Mouse (Mus musculus) ES-E14 (cell line): ENCODE measurements at regions not wholly inside any gene's neighbourhood (a gene's known extent, or its start where the extent isn't known, plus 50 kb on each side); places are given as distances from the start of the nearest gene placed in this dataset.

Experiments used
- DNase-seq: peaks from one replicate; pipeline ENCODE4 v3.0.0-alpha.2; 2013; ENCODE audit warnings: low read depth, low spot score
- H3K27ac ChIP-seq: 2 replicates; pipeline ENCODE4 v1.5.1; 2012; ENCODE audit warnings: low read depth, mild to moderate bottlenecking, low read length, moderate library complexity, mixed read lengths; ENCODE audit not compliant: poor library complexity, insufficient read depth, severe bottlenecking
- H3K36me3 ChIP-seq: 2 replicates; pipeline ENCODE4 v1.6.1; 2012; ENCODE audit warnings: mild to moderate bottlenecking, low read length, moderate library complexity, mixed read lengths; ENCODE audit not compliant: control insufficient read depth, poor library complexity, insufficient read depth, severe bottlenecking
- H3K4me1 ChIP-seq, 2 experiments: fragments of 150-350 bp in 1 of 2; sonication (generic) in 1 of 2; 2 replicates each; pipeline ENCODE4 v1.6.1; 2012; ENCODE audit warnings: low read length in 2 of 2, mild to moderate bottlenecking in 1 of 2, mixed read lengths in 1 of 2; ENCODE audit not compliant: control insufficient read depth in 2 of 2, insufficient read depth in 2 of 2, poor library complexity in 1 of 2
- H3K4me3 ChIP-seq, 2 experiments: fragments of 150-350 bp in 1 of 2; sonication (generic) in 1 of 2; 2 replicates each; pipeline ENCODE4 v1.5.1; 2012; ENCODE audit warnings: low read length in 2 of 2, low read depth in 1 of 2, mild to moderate bottlenecking in 1 of 2, mixed read lengths in 1 of 2; ENCODE audit not compliant: insufficient read depth in 1 of 2, poor library complexity in 1 of 2, severe bottlenecking in 1 of 2
- H3K9ac ChIP-seq: 2 replicates; pipeline ENCODE4 v1.6.1; 2012; ENCODE audit warnings: low read depth, mild to moderate bottlenecking, low read length, mixed read lengths; ENCODE audit not compliant: poor library complexity, insufficient read depth, severe bottlenecking
- H3K9me3 ChIP-seq: fragments of 150-350 bp; sonication (generic); 2 replicates; pipeline ENCODE4 v1.6.1; 2012; ENCODE audit warnings: low read depth, mild to moderate bottlenecking, low read length; ENCODE audit not compliant: control insufficient read depth, insufficient read depth
- CHD2 ChIP-seq: IDR thresholded peaks from 2 replicates; pipeline ENCODE4 v1.6.1; 2014; ENCODE audit warnings: mild to moderate bottlenecking, low read depth, low read length, inconsistent platforms
- HCFC1 ChIP-seq: IDR thresholded peaks from 2 replicates; pipeline ENCODE4 v1.6.1; 2012; ENCODE audit warnings: low read length, inconsistent platforms, borderline replicate concordance; ENCODE audit not compliant: insufficient read depth
- MAFK ChIP-seq: IDR thresholded peaks from 2 replicates; pipeline ENCODE4 v1.6.1; 2014; ENCODE audit warnings: mild to moderate bottlenecking, low read depth, low read length, inconsistent platforms; ENCODE audit not compliant: insufficient read depth
- ZC3H11A ChIP-seq: IDR thresholded peaks from 2 replicates; pipeline ENCODE4 v1.6.1; 2012; ENCODE audit warnings: low read depth, mild to moderate bottlenecking, inconsistent platforms, low read length, borderline replicate concordance
- ZNF384 ChIP-seq: IDR thresholded peaks from 2 replicates; pipeline ENCODE4 v1.6.1; 2012; ENCODE audit warnings: low read depth, low read length, inconsistent platforms
- in situ Hi-C, 2 experiments: fragments of 600-800 bp; cut with MboI; formaldehyde crosslinking; loops; one replicate each; pipeline ENCODE4 v1.15.1; 2025; ENCODE audit warnings: low sequenced_read_pairs in 2 of 2, inconsistent platforms in 1 of 2; ENCODE audit not compliant: unreplicated experiment in 2 of 2

DNA sequence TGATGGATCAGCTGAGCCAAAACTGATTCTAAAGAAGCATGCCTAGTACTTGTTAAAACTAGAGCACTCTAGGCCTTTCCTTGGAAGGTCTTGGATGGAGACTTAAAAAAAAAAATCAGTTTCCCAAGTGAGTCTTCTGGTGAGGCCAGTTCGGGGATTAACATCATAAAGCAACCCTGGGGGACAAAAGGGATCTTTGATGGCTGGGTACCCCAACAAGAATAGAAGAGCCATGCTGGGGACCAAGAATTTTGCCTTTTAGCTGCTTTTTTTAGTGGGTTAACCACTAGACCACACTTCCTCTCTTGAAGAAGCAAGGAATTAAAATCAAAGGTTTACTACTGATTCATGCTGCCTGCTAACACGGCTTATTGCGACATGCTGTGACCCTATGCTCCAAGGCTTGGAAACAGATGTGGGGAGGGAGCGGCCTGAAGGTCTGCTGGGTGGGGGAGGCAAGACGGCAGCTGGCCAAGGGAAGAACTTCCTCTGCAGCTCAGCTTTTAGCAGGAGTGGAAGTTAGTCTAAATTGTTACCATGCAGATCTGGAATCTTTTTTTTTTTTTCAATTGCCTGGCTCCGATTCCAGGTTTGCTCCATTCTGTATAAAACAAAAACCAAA, 102.1 kb upstream of the Spred1 start:
- peaks cover 6 to 8% of the 10 kb centered on the region in 2 experiments; a peak in 3 of 4 replicates for H3K4me1 ChIP-seq
- TF ChIP-seq ZNF384 (peak; percentile 91), HCFC1 (no peak), CHD2 (no peak), ZC3H11A (no peak), MAFK (no peak)
- no peak overlapping the region; the same call in 1 of the 2 replicates for H3K9ac ChIP-seq
- peak overlapping the region; percentile 9; the same call in 1 of the 2 replicates for H3K27ac ChIP-seq
- peak; percentile 28 for DNase-seq
- H3K36me3 ChIP-seq, result no peaks in the 10 kb centered on the region
- in situ Hi-C loops, result no loop called here
- H3K9me3 ChIP-seq, result no peaks in the 10 kb centered on the region
- no peak overlapping the region for H3K4me3 ChIP-seq

GRCm38 (mm10) chr2:117019552-117019951, 101.6 kb upstream of the Spred1 start:
- no peak overlapping the region for H3K4me3 ChIP-seq

DNA sequence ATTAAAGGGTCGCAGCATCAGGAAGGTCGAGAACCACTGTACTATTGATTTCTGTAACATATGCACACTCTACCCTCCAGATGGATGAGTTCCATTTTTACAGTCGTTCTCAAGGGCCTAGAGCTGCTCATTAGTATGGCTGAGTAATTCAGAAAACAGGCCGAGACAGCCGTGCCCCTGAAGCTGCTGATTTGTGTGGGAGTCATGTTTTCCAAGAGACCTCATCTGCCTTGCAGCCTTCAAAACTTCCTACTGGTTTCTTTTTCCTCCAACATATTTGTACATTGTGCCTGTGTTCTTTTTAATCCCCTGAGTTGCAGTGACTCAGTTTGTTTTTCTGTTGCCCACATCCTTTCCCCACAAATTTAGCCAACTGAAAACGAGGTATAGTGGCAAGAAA, 99.4 kb upstream of the Spred1 start:
- no peak overlapping the region for H3K27ac ChIP-seq

More at GRCm38 (mm10) chr2:117019552-117019951, 101.6 kb upstream of the Spred1 start:
- DNase-seq, result no peak
- Histone ChIP-seq H3K4me1 (peaks cover 6 to 8% of the 10 kb centered on the region in 2 experiments; a peak in 3 of 4 replicates), H3K27ac (no peak overlapping the region; the same call in 1 of the 2 replicates), H3K9me3 (no peaks in the 10 kb centered on the region), H3K9ac (no peak overlapping the region), H3K36me3 (no peaks in the 10 kb centered on the region)
- in situ Hi-C loops, result no loop called here
- no peak for TF ChIP-seq MAFK
- no peak for TF ChIP-seq CHD2
- TF ChIP-seq ZNF384, result no peak
- TF ChIP-seq ZC3H11A, result no peak
- no peak for TF ChIP-seq HCFC1

GRCm38 (mm10) chr2:117023436-117023835, 97.7 kb upstream of the Spred1 start:
- TF ChIP-seq MAFK, result no peak
- TF ChIP-seq ZC3H11A, result no peak
- TF ChIP-seq HCFC1, result no peak
- no peak for TF ChIP-seq CHD2
- DNase-seq, result no peak
- in situ Hi-C loops, result no loop called here

More for the DNA sequence above, 99.4 kb upstream of the Spred1 start:
- no peak overlapping the region for H3K4me3 ChIP-seq
- H3K4me1 ChIP-seq, result peaks cover 6 to 8% of the 10 kb centered on the region in 2 experiments; a peak in 3 of 4 replicates
- no peaks in the 10 kb centered on the region for H3K36me3 ChIP-seq
- TF ChIP-seq ZC3H11A (no peak), HCFC1 (no peak), CHD2 (no peak), ZNF384 (no peak), MAFK (no peak)
- DNase-seq, result no peak
- H3K9ac ChIP-seq, result no peak overlapping the region
- no peaks in the 10 kb centered on the region for H3K9me3 ChIP-seq
- in situ Hi-C loops, result no loop called here

DNA sequence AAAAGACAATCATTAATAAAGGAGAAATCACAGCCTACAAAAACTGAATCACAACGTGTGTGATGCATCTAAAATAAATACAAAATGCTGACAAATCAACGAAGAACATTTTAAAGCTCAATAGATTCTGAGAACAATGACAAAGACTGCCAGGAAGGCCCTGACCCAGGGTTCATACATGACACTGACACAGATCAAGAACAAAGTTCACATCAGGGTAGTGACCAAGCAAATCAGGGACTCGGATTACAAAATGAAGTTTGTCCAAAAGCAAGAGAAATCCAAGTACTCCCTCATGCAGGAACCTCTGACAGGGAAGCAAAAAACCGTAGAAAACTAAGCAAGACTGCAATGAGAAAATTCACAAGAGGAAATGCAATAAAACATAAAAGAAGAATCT, 94.1 kb upstream of the Spred1 start:
- TF ChIP-seq ZNF384 (no peak), HCFC1 (no peak), CHD2 (no peak), MAFK (no peak), ZC3H11A (no peak)
- no peak overlapping the region for H3K27ac ChIP-seq
- in situ Hi-C loops, result no loop called here

More at GRCm38 (mm10) chr2:117023436-117023835, 97.7 kb upstream of the Spred1 start:
- no peaks in the 10 kb centered on the region for H3K36me3 ChIP-seq
- no peak overlapping the region for H3K9ac ChIP-seq
- no peak overlapping the region for H3K4me3 ChIP-seq
- no peak overlapping the region for H3K27ac ChIP-seq
- H3K9me3 ChIP-seq, result no peaks in the 10 kb centered on the region
- peaks cover 4% of the 10 kb centered on the region in 2 experiments; a peak in 3 of 4 replicates for H3K4me1 ChIP-seq

More for the DNA sequence above, 94.1 kb upstream of the Spred1 start:
- H3K4me3 ChIP-seq, result no peak overlapping the region
- no peak overlapping the region for H3K9ac ChIP-seq
- H3K4me1 ChIP-seq, result no peaks in the 10 kb centered on the region
- no peaks in the 10 kb centered on the region for H3K9me3 ChIP-seq
- no peaks in the 10 kb centered on the region for H3K36me3 ChIP-seq
- DNase-seq, result no peak
